Mouse (Mus musculus) heart, adult 2 months (tissue): ENCODE results near the gene Sema5a. TPM values are rescaled to one million over a fixed set of nuclear protein-coding genes. Genes with fewer than 3 reads are reported as not detected.
A peak's percentile ranks its signal among the peaks of the same experiment; 100 is the strongest.

Experiments used
- DNase-seq, 2 experiments: peaks; one replicate each; pipeline ENCODE4 v3.0.0; 2021
- H3K27ac ChIP-seq: fragments of 200-600 bp; 2 replicates; pipeline ENCODE4 v1.8.1; 2022
- H3K27me3 ChIP-seq: fragments of 200-500 bp; 2 replicates; pipeline ENCODE4 v1.6.1; 2012; ENCODE audit warnings: mild to moderate bottlenecking, low read length, inconsistent platforms, mixed read lengths; ENCODE audit not compliant: control insufficient read depth, insufficient read depth
- H3K36me3 ChIP-seq: fragments of 200-500 bp; 2 replicates; pipeline ENCODE4 v1.6.1; 2012; ENCODE audit warnings: low read length, inconsistent platforms; ENCODE audit not compliant: control insufficient read depth, insufficient read depth
- H3K4me1 ChIP-seq: fragments of 200-500 bp; 2 replicates; pipeline ENCODE4 v1.6.1; 2011; ENCODE audit warnings: low read length; ENCODE audit not compliant: control insufficient read depth, insufficient read depth
- H3K4me3 ChIP-seq: fragments of 200-600 bp; 2 replicates; pipeline ENCODE4 v1.8.1; 2022
- H3K79me2 ChIP-seq: fragments of 200-500 bp; replicated peaks from 2 replicates; pipeline ENCODE4 v1.6.1; 2012; ENCODE audit warnings: mild to moderate bottlenecking, inconsistent platforms, low read length, moderate library complexity, mixed read lengths; ENCODE audit not compliant: control insufficient read depth, insufficient read depth
- H3K9ac ChIP-seq: fragments of 200-500 bp; 2 replicates; pipeline ENCODE4 v1.6.1; 2012; ENCODE audit warnings: low read depth, mild to moderate bottlenecking, control low read depth, inconsistent platforms, low read length, mixed read lengths
- CTCF ChIP-seq: fragments of 200-600 bp; IDR thresholded peaks from 2 replicates; pipeline ENCODE4 v1.8.1; 2022; ENCODE audit warnings: antibody characterized with exemption, mild to moderate bottlenecking, moderate library complexity
- EP300 ChIP-seq: fragments of 200-500 bp; IDR thresholded peaks from 2 replicates; pipeline ENCODE4 v1.6.1; 2011; ENCODE audit warnings: low read depth, low read length, control low read depth; ENCODE audit not compliant: insufficient read depth
- POLR2A ChIP-seq: fragments of 200-500 bp; IDR thresholded peaks from 2 replicates; pipeline ENCODE4 v1.6.1; 2011; ENCODE audit warnings: mild to moderate bottlenecking, low read depth, low read length, control low read depth; ENCODE audit not compliant: insufficient read depth
- WGBS: fragments of 180-500 bp; shearing (Covaris S2); methylation state at CpG from one replicate; pipeline ENCODE4 v1.1.7; 2018; 5-methylcytosine and 5-hydroxymethylcytosine counted together
- intact Hi-C: fragments of 180-260 bp; cut with DNase I; formaldehyde crosslinking; loops from one replicate; pipeline ENCODE4 v1.15.1; 2025
- polyA plus RNA-seq: library from polyadenylated mRNA; depleted of rRNA; stranded (reverse); fragments of >200 nt; gene quantifications from 2 replicates; pipeline ENCODE4 v1.2.3, GENCODE M21; 2012
- total RNA-seq, 2 experiments: library from RNA; stranded (reverse); gene quantifications; 2 replicates each; pipeline ENCODE4 v1.2.3; 2021

Gene Sema5a
- total and polyA plus RNA-seq, 3 experiments: 1.8 to 10.6 (median 7.9) TPM

- no peak overlapping the region for H3K27ac ChIP-seq
- H3K36me3 ChIP-seq: no peaks in the 10 kb centered on the region
- no peak overlapping the region for H3K4me3 ChIP-seq
- DNase-seq: no peak
- H3K79me2 ChIP-seq: no peaks in the 10 kb centered on the region
- intact Hi-C loops: no loop called here
- H3K27me3 ChIP-seq: no peaks in the 10 kb centered on the region
- no peak overlapping the region for H3K9ac ChIP-seq
- TF ChIP-seq EP300 (no peak), POLR2A (no peak), CTCF (no peak)
- no peaks in the 10 kb centered on the region; the same call in 1 of the 2 replicates for H3K4me1 ChIP-seq
- WGBS: 2% methylated on average over 1 of the region's 1 CpGs
Observed at GRCm38 (mm10) chr15:32494899-32495298, 250.3 kb downstream of the Sema5a start.

GRCm38 (mm10) chr15:32496880-32497279 lies 252.3 kb downstream of the Sema5a start:
- intact Hi-C loops: no loop called here
- no peaks in the 10 kb centered on the region for H3K79me2 ChIP-seq
- H3K9ac ChIP-seq: no peak overlapping the region
- TF ChIP-seq EP300 (no peak), POLR2A (no peak), CTCF (no peak)
- no peaks in the 10 kb centered on the region; the same call in 1 of the 2 replicates for H3K4me1 ChIP-seq
- peak in 1 of 2 experiments; percentile 8 for DNase-seq
- no peaks in the 10 kb centered on the region for H3K36me3 ChIP-seq
- no peak overlapping the region for H3K4me3 ChIP-seq
- no peak overlapping the region for H3K27ac ChIP-seq
- 62% methylated on average over 4 of the region's 4 CpGs for WGBS
- H3K27me3 ChIP-seq: no peaks in the 10 kb centered on the region

GRCm38 (mm10) chr15:32505941-32506340 lies 261.3 kb downstream of the Sema5a start:
- intact Hi-C loops: no loop called here

GRCm38 (mm10) chr15:32508282-32508681 lies 263.7 kb downstream of the Sema5a start:
- TF ChIP-seq EP300: no peak
- no peak for TF ChIP-seq CTCF
- no peaks in the 10 kb centered on the region for H3K27me3 ChIP-seq
- H3K4me3 ChIP-seq: no peak overlapping the region
- peaks cover 3% of the 10 kb centered on the region for H3K4me1 ChIP-seq
- DNase-seq: no peak
- intact Hi-C loops: no loop called here
- no peaks in the 10 kb centered on the region for H3K79me2 ChIP-seq
- H3K27ac ChIP-seq: no peak overlapping the region
- no peak overlapping the region for H3K9ac ChIP-seq
- no peaks in the 10 kb centered on the region for H3K36me3 ChIP-seq

More at GRCm38 (mm10) chr15:32505941-32506340, 261.3 kb downstream of the Sema5a start:
- H3K9ac ChIP-seq: no peak overlapping the region
- DNase-seq: peak in 1 of 2 experiments; percentile 25
- TF ChIP-seq POLR2A (no peak), EP300 (0 out of 2 replicates have a peak, but pooled peaks have one; percentile 51), CTCF (no peak)
- H3K4me1 ChIP-seq: peaks cover 3% of the 10 kb centered on the region
- H3K27ac ChIP-seq: no peak overlapping the region
- no peak overlapping the region for H3K4me3 ChIP-seq
- no peaks in the 10 kb centered on the region for H3K36me3 ChIP-seq
- H3K79me2 ChIP-seq: no peaks in the 10 kb centered on the region
- no peaks in the 10 kb centered on the region for H3K27me3 ChIP-seq
- 11% methylated on average over 2 of the region's 2 CpGs for whole genome bisulfite sequencing

GRCm38 (mm10) chr15:32514877-32515276 lies 270.3 kb downstream of the Sema5a start:
- Histone ChIP-seq H3K36me3 (no peaks in the 10 kb centered on the region; the same call in none of the 2 replicates), H3K9ac (no peak overlapping the region), H3K27me3 (no peaks in the 10 kb centered on the region), H3K4me3 (no peak overlapping the region), H3K79me2 (no peaks in the 10 kb centered on the region), H3K27ac (no peak overlapping the region), H3K4me1 (peaks cover 2% of the 10 kb centered on the region; the same call in 1 of the 2 replicates)
- TF ChIP-seq EP300: no peak
- TF ChIP-seq POLR2A: no peak
- TF ChIP-seq CTCF: no peak
- no peak for DNase-seq
- intact Hi-C loops: loop anchor here (10.0 kb wide), 1 partner anchor 160 kb away; no protein-coding TSS in a partner anchor
- 11% methylated on average over 1 of the region's 1 CpGs for WGBS

GRCm38 (mm10) chr15:32517954-32518353 lies 273.3 kb downstream of the Sema5a start:
- Histone ChIP-seq H3K4me1 (peaks cover 2% of the 10 kb centered on the region; the same call in 1 of the 2 replicates), H3K36me3 (no peaks in the 10 kb centered on the region; the same call in none of the 2 replicates), H3K27ac (peak overlapping the region; percentile 20), H3K4me3 (no peak overlapping the region), H3K79me2 (no peaks in the 10 kb centered on the region; the same call in 1 of the 2 replicates), H3K27me3 (no peaks in the 10 kb centered on the region), H3K9ac (no peak overlapping the region)
- WGBS: 55% methylated on average over 2 of the region's 2 CpGs
- intact Hi-C loops: loop anchor here (10.0 kb wide), 1 partner anchor 163 kb away; no protein-coding TSS in a partner anchor
- TF ChIP-seq EP300: no peak
- TF ChIP-seq POLR2A: no peak
- no peak for TF ChIP-seq CTCF
- no peak for DNase-seq
